Mouse (Mus musculus): ENCODE measurements around the gene Gtf2e1. TPM values are rescaled to one million over a fixed set of nuclear protein-coding genes. Genes with fewer than 3 reads are reported as not detected.

Gene Gtf2e1
- polyA plus RNA-seq, 1 experiment from 2014 or later = 33.6 TPM

DNA sequence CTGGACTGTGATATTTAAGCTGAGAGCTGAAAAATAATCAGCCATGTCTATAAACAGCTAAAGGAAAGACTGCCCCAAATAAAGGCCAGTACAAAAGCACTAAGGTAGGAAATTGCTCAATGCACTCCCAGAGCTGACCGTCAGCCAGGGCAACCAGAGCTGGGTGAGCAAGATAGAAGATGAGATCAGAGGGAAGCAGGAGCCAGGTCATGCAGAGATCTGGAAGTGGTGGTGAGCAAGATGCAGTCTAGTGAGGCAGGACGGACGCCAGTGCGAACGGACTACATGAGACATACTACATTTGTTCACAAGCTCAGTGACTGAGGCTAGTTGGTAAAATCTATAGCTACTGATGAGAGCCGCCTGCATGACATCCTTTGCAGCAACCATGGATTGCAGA lies 75.6 kb downstream of the Gtf2e1 start:
- H3K9me3 ChIP-seq = no peaks in the 10 kb centered on the region
- H3K27ac ChIP-seq = no peak overlapping the region
- no peaks in the 10 kb centered on the region for H3K4me1 ChIP-seq (replicated peaks)
- no peak overlapping the region for H3K4me3 ChIP-seq
- H3K27me3 ChIP-seq = no peaks in the 10 kb centered on the region
- no peaks in the 10 kb centered on the region for H3K36me3 ChIP-seq
- ATAC-seq (ENCODE audit: low FRiP score) = no peak
- no peak overlapping the region for H3K4me2 ChIP-seq
- no peak overlapping the region for H3K9ac ChIP-seq
- 90% methylated on average over 6 of the region's 6 CpGs for whole genome bisulfite sequencing

DNA sequence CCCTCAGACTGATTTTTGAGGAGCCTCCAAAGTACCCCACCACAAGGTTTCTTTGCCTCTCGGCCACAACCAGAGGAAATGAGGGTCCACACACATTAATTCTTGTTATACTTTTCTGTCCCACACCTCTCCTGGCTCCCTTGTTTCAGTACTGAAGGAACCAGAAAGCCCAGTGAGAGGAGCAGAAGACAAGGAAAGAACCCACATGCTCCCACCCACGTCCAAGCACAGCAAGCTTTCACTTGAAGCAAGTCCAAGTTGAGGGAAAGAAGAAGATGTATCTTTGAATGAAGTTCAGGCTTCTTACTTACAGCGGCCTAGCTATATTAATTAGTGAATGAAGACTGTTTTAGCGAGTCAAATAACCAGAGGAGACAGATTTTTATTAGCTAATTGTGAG lies 76.7 kb downstream of the Gtf2e1 start:
- ATAC-seq (ENCODE audit: low FRiP score) = no peak
- Histone ChIP-seq H3K4me2 (no peak overlapping the region), H3K36me3 (no peaks in the 10 kb centered on the region), H3K4me3 (no peak overlapping the region), H3K4me1 (replicated peaks) (no peaks in the 10 kb centered on the region), H3K9ac (no peak overlapping the region), H3K27me3 (no peaks in the 10 kb centered on the region), H3K9me3 (no peaks in the 10 kb centered on the region), H3K27ac (no peak overlapping the region)
- 85% methylated on average over 4 of the region's 4 CpGs for WGBS

- Histone ChIP-seq H3K9me3 (no peaks in the 10 kb centered on the region), H3K4me1 (replicated peaks) (no peaks in the 10 kb centered on the region), H3K27ac (no peak overlapping the region), H3K4me2 (no peak overlapping the region), H3K36me3 (no peaks in the 10 kb centered on the region), H3K4me3 (no peak overlapping the region), H3K27me3 (no peaks in the 10 kb centered on the region), H3K9ac (no peak overlapping the region)
- no peak for ATAC-seq (ENCODE audit: low FRiP score)
- WGBS = 83% methylated on average over 4 of the region's 4 CpGs
These were observed 78.0 kb downstream of the Gtf2e1 start for GRCm38 (mm10) chr16:37461601-37462000.

Other genes starting within 250 kb of the Gtf2e1 start
- gene Stxbp5l, start 154.8 kb downstream of the Gtf2e1 start, polyA plus RNA-seq (2015; fragmentation: Nextera tagmentation; extraction: Ambion mirVana) = 12.7 and 14.2 TPM in 2 replicates
- 20.5 and 22.9 TPM in 2 replicates for gene Rabl3, start 96 bp upstream of the Gtf2e1 start, polyA plus RNA-seq (2015; fragmentation: Nextera tagmentation; extraction: Ambion mirVana)
- 0.22 TPM in 1 of 2 replicates, not detected in the other for gene Hgd, start 40.4 kb upstream of the Gtf2e1 start, polyA plus RNA-seq (2015; fragmentation: Nextera tagmentation; extraction: Ambion mirVana)
- 63.0 and 67.1 TPM in 2 replicates for gene Ndufb4, start 114.7 kb upstream of the Gtf2e1 start, polyA plus RNA-seq (2015; fragmentation: Nextera tagmentation; extraction: Ambion mirVana)
- gene Fstl1, start 237.1 kb upstream of the Gtf2e1 start, polyA plus RNA-seq (2015; fragmentation: Nextera tagmentation; extraction: Ambion mirVana) = 126 and 133 TPM in 2 replicates